Comparison of ENCODE assay signal across 9 mouse cellular contexts in the genomic region with DNA sequence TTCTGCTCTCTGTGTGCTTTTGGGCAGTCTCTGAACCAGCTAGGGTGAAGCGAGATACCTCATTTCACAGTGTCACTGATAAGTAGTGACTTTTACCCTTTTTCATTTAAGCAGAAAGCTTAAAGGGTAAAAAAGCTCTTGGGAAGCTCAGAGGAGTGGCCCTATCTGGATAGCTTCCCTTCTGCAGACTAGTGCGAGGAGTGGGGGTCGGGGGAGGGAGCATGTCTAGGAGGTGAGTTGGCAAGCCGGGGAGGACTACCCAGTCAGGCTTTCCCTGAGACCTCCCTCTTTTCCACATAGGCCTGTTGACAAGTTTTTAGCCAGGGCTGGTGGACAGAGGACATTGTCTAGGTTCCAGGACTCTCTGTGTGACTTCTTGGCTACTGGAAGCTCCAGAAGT. TPM values are rescaled to one million over a fixed set of nuclear protein-coding genes. Genes with fewer than 3 reads are reported as not detected.
DNase-seq lines count a peak whose midpoint lies in the region; ATAC-seq and TF ChIP-seq lines count a peak whose summit lies in the region.
"Had no signal": no experiment of that assay in that cellular context is flagged by ENCODE, and none has a peak within 500 bp of the region (broad histone marks: within the 10 kb centered on the region; RNA-seq: fewer than 3 reads in every experiment).

A gene (plus strand): TSS at position 301 of the 400 bp plus-strand sequence.

- no peak for DNase-seq in layer of hippocampus, adult 2 months (ENCODE audit: low spot score in 2 of 2)
- no peak for DNase-seq in layer of hippocampus, adult 11-12 months (ENCODE audit: low spot score)
- no peak for DNase-seq in embryonic facial prominence, embryonic 14.5 days (ENCODE audit: low spot score)
- DNase-seq in spleen, postnatal 4 days (ENCODE audit: low spot score in 2 of 2) = no peak
- no peak for DNase-seq in ovary, postnatal 36 days (ENCODE audit: low spot score)

- H3K27me3 ChIP-seq in embryonic facial prominence, embryonic 14.5 days (replicated peaks; ENCODE audit: control insufficient read depth, insufficient read depth, low read length) = no peaks in the 10 kb centered on the region
- H3K27me3 ChIP-seq in intestine, postnatal 0 days (replicated peaks; ENCODE audit: control insufficient read depth, insufficient read depth, low read length) = no peaks in the 10 kb centered on the region
- H3K27me3 ChIP-seq in neural tube, embryonic 13.5 days = no peaks in the 10 kb centered on the region

- no peaks in the 10 kb centered on the region; the same call in 1 of the 2 replicates for H3K4me1 ChIP-seq in embryonic facial prominence, embryonic 14.5 days (ENCODE audit: control insufficient read depth, insufficient read depth, low read length)
- no peaks in the 10 kb centered on the region for H3K4me1 ChIP-seq in intestine, postnatal 0 days (replicated peaks; ENCODE audit: control insufficient read depth, insufficient read depth, low read length)
- peaks cover 6% of the 10 kb centered on the region for H3K4me1 ChIP-seq in neural tube, embryonic 13.5 days (replicated peaks)

- peak within 1 kb of the TSS; percentile 42; the same call in 1 of the 2 replicates for H3K9ac ChIP-seq in embryonic facial prominence, embryonic 14.5 days (ENCODE audit: low read depth, low read length)
- H3K9ac ChIP-seq in intestine, postnatal 0 days (ENCODE audit: low read depth, low read length) = no peak within 1 kb of the TSS
- H3K9ac ChIP-seq in neural tube, embryonic 13.5 days = no peak within 1 kb of the TSS

- peak within 1 kb of the TSS; percentile 24; the same call in 1 of the 2 replicates for H3K27ac ChIP-seq in layer of hippocampus, adult 2 months
- no peak within 1 kb of the TSS for H3K27ac ChIP-seq in embryonic facial prominence, embryonic 14.5 days (replicated peaks; ENCODE audit: low read depth, low read length)
- H3K27ac ChIP-seq in intestine, postnatal 0 days (ENCODE audit: low read depth, low read length) = no peak within 1 kb of the TSS
- H3K27ac ChIP-seq in neural tube, embryonic 13.5 days (replicated peaks) = no peak within 1 kb of the TSS

- 34% methylated on average over 4 of the region's 4 CpGs for WGBS in embryonic facial prominence, embryonic 14.5 days
- WGBS in intestine, postnatal 0 days = 43% methylated on average over 4 of the region's 4 CpGs
- 51% methylated on average over 4 of the region's 4 CpGs for WGBS in neural tube, embryonic 13.5 days

- peak within 1 kb of the TSS; percentile 45 for H3K4me3 ChIP-seq in layer of hippocampus, adult 2 months
- peak within 1 kb of the TSS; percentile 17; the same call in 1 of the 2 replicates for H3K4me3 ChIP-seq in embryonic facial prominence, embryonic 14.5 days (ENCODE audit: low read depth, low read length)
- H3K4me3 ChIP-seq in intestine, postnatal 0 days (ENCODE audit: low read depth, low read length) = peak within 1 kb of the TSS; percentile 4; the same call in 1 of the 2 replicates
- H3K4me3 ChIP-seq in neural tube, embryonic 13.5 days = no peak within 1 kb of the TSS

- H3K9me3 ChIP-seq in embryonic facial prominence, embryonic 14.5 days (ENCODE audit: control insufficient read depth, low read length) = peaks cover 4% of the 10 kb centered on the region; the same call in 1 of the 2 replicates
- H3K9me3 ChIP-seq in intestine, postnatal 0 days (ENCODE audit: control insufficient read depth) = no peaks in the 10 kb centered on the region
- H3K9me3 ChIP-seq in neural tube, embryonic 13.5 days = no peaks in the 10 kb centered on the region

- no peak for ATAC-seq in embryonic facial prominence, embryonic 14.5 days (ENCODE audit: low read depth)
- no peak for ATAC-seq in intestine, postnatal 0 days
- ATAC-seq in neural tube, embryonic 13.5 days (ENCODE audit: low read depth) = no peak
- ATAC-seq in granulocyte monocyte progenitor cell, adult 5-6 weeks (replicated peaks; ENCODE audit: poor library complexity, severe bottlenecking) = no peak

- H3K4me2 ChIP-seq in embryonic facial prominence, embryonic 14.5 days (ENCODE audit: low read depth, low read length) = peak within 1 kb of the TSS; percentile 54
- H3K4me2 ChIP-seq in intestine, postnatal 0 days (replicated peaks; ENCODE audit: low read depth) = peak within 1 kb of the TSS; percentile 53
- peak within 1 kb of the TSS; percentile 44 for H3K4me2 ChIP-seq in neural tube, embryonic 13.5 days

- no peaks in the 10 kb centered on the region for H3K36me3 ChIP-seq in embryonic facial prominence, embryonic 14.5 days (ENCODE audit: control insufficient read depth, insufficient read depth, low read length)
- no peaks in the 10 kb centered on the region for H3K36me3 ChIP-seq in intestine, postnatal 0 days (ENCODE audit: control insufficient read depth, insufficient read depth)
- H3K36me3 ChIP-seq in neural tube, embryonic 13.5 days = no peaks in the 10 kb centered on the region

- TF ChIP-seq CTCF in layer of hippocampus, adult 2 months (conservative IDR thresholded peaks at IDR 0.05) = no peak
- no peak for TF ChIP-seq CTCF in intestine, postnatal 0 days (IDR thresholded peaks at IDR 0.05; ENCODE audit: low read depth)

RNA-seq across cellular contexts. Expression of the gene that starts here (rescaled TPM):
- total RNA-seq in layer of hippocampus, adult 2 months (2021) = 1 to 10 TPM in 1 of 2 experiments, under 1 TPM in 1; 0.42 to 1.0 TPM
- polyA plus RNA-seq in embryonic facial prominence, embryonic 14.5 days (2014; fragmentation: Nextera tagmentation; extraction: Ambion mirVana) = 0.08 TPM in 1 of 2 replicates, not detected in the other
- polyA plus RNA-seq in intestine, postnatal 0 days (2015; fragmentation: Nextera tagmentation; extraction: Ambion mirVana) = not detected in 2 replicates
- polyA plus RNA-seq in neural tube, embryonic 13.5 days (2015; fragmentation: Nextera tagmentation; extraction: Ambion mirVana) = not detected in 2 replicates
- 1.4 TPM in 1 of 2 replicates, not detected in the other for total RNA-seq in granulocyte monocyte progenitor cell, adult 5-6 weeks (2014; fragmentation: Nextera tagmentation)
- not detected in 2 replicates for total RNA-seq in granulocyte monocyte progenitor cell, adult 5-6 weeks (2017)
- total RNA-seq: hematopoietic stem cell, adult 5-6 weeks had no signal
